Mouse (Mus musculus) liver, embryonic 15.5 days (tissue): ENCODE results near the gene Scnn1g. TPM values are rescaled to one million over a fixed set of nuclear protein-coding genes. Genes with fewer than 3 reads are reported as not detected.

Experiments
- polyA plus RNA-seq: library from polyadenylated mRNA; unstranded; fragments of >200 nt; fragmentation: Nextera tagmentation; extraction: Ambion mirVana; gene quantifications from 2 replicates; pipeline ENCODE4 v1.2.1, GENCODE M21; 2015

The Scnn1g gene
- polyA plus RNA-seq, 1 experiment from 2014 or later, result not detected

Other genes with a start within 250 kb of the Scnn1g start
- gene Usp31, start 27.2 kb upstream of the Scnn1g start, polyA plus RNA-seq, result 0.73 and 0.84 TPM in 2 replicates
- not detected in 2 replicates for gene Scnn1b, start 130.6 kb downstream of the Scnn1g start, polyA plus RNA-seq
- gene Cog7, start 247.2 kb downstream of the Scnn1g start, polyA plus RNA-seq, result 9.2 and 10.0 TPM in 2 replicates